Comparison of ENCODE assay signal across 15 mouse cellular contexts in genomic region chr11:117611860-117612259, GRCm38 (mm10). TPM values are rescaled to one million over a fixed set of nuclear protein-coding genes. Genes with fewer than 3 reads are reported as not detected.
DNase-seq lines count a peak whose midpoint lies in the region; ATAC-seq and TF ChIP-seq lines count a peak whose summit lies in the region.
"Had no signal": no experiment of that assay in that cellular context is flagged by ENCODE, and none has a peak within 500 bp of the region (broad histone marks: within the 10 kb centered on the region; RNA-seq: fewer than 3 reads in every experiment).

No protein-coding gene starts in this region.

- H3K27ac ChIP-seq in heart, adult 2 months: no peak overlapping the region
- no peak overlapping the region for H3K27ac ChIP-seq in heart, embryonic 10.5 days
- peak overlapping the region; percentile 72; the same call in 1 of the 2 replicates for H3K27ac ChIP-seq in layer of hippocampus, adult 2 months
- no peak overlapping the region for H3K27ac ChIP-seq in stomach, embryonic 14.5 days (ENCODE audit: low read length)
- H3K27ac ChIP-seq: liver, embryonic 14.5 days; midbrain, embryonic 15.5 days; neural tube, embryonic 13.5 days had no signal

- H3K27me3 ChIP-seq in heart, adult 2 months (ENCODE audit: control insufficient read depth, insufficient read depth, low read length): no peaks in the 10 kb centered on the region; the same call in 1 of the 2 replicates
- peaks cover 78% of the 10 kb centered on the region for H3K27me3 ChIP-seq in heart, embryonic 10.5 days (ENCODE audit: insufficient read depth, poor library complexity, severe bottlenecking)
- H3K27me3 ChIP-seq in stomach, embryonic 14.5 days (ENCODE audit: control insufficient read depth, insufficient read depth, low read length): peaks cover 8% of the 10 kb centered on the region; the same call in 1 of the 2 replicates
- H3K27me3 ChIP-seq: midbrain, embryonic 15.5 days had no signal

- no peak for TF ChIP-seq EP300 in heart, adult 2 months (IDR thresholded peaks at IDR 0.05; ENCODE audit: insufficient read depth, low read depth, low read length)

- H3K9me3 ChIP-seq in heart, embryonic 10.5 days: no peaks in the 10 kb centered on the region
- H3K9me3 ChIP-seq in stomach, embryonic 14.5 days (ENCODE audit: control insufficient read depth, low read depth, low read length): no peaks in the 10 kb centered on the region
- H3K9me3 ChIP-seq: midbrain, embryonic 15.5 days; neural tube, embryonic 13.5 days had no signal

- no peak overlapping the region for H3K4me3 ChIP-seq in heart, adult 2 months
- no peak overlapping the region for H3K4me3 ChIP-seq in heart, embryonic 10.5 days
- H3K4me3 ChIP-seq in layer of hippocampus, adult 2 months: no peak overlapping the region
- H3K4me3 ChIP-seq in stomach, embryonic 14.5 days (ENCODE audit: low read depth, low read length): no peak overlapping the region
- H3K4me3 ChIP-seq: midbrain, embryonic 15.5 days had no signal

- ATAC-seq in stomach, embryonic 14.5 days (ENCODE audit: insufficient number of reproducible peaks, insufficient read depth, low FRiP score, low read depth): no peak
- ATAC-seq: midbrain, embryonic 15.5 days had no signal

- TF ChIP-seq POLR2A in heart, adult 2 months (IDR thresholded peaks at IDR 0.05; ENCODE audit: insufficient read depth, low read depth, low read length): no peak
- no peak for TF ChIP-seq POLR2A in brain, embryonic 14.5 days (IDR thresholded peaks at IDR 0.05; ENCODE audit: borderline replicate concordance, extremely low read depth, insufficient read depth, insufficient read length, poor library complexity, severe bottlenecking)

- 34% methylated on average over 5 of the region's 5 CpGs for WGBS in heart, adult 2 months
- 40% methylated on average over 5 of the region's 5 CpGs for WGBS in heart, embryonic 10.5 days
- WGBS in stomach, embryonic 14.5 days: 34% methylated on average over 5 of the region's 5 CpGs

- H3K79me2 ChIP-seq in heart, adult 2 months (replicated peaks; ENCODE audit: control insufficient read depth, insufficient read depth, low read length): no peaks in the 10 kb centered on the region

- TF ChIP-seq CTCF in heart, adult 2 months (IDR thresholded peaks at IDR 0.05): peak; percentile 37
- peak; percentile 47 for TF ChIP-seq CTCF in layer of hippocampus, adult 2 months (conservative IDR thresholded peaks at IDR 0.05)
- TF ChIP-seq CTCF in brain, embryonic 14.5 days (IDR thresholded peaks at IDR 0.05; ENCODE audit: borderline replicate concordance, extremely low read depth, insufficient read depth, insufficient read length): no peak

- intact Hi-C loops in heart, adult 2 months (cut with DNase I): loop anchor here (5.0 kb wide), 1 partner anchor 40 kb away; the partner anchor contains the start of gene Tnrc6c

- DNase-seq in heart, adult 2 months: no peak
- DNase-seq in heart, embryonic 10.5 days (ENCODE audit: low spot score): no peak
- no peak for DNase-seq in layer of hippocampus, adult 2 months (ENCODE audit: low spot score in 2 of 2)
- DNase-seq in layer of hippocampus, adult 9-11 months: no peak
- peak; percentile 44 for DNase-seq in brain, embryonic 14.5 days (ENCODE audit: low read depth)
- no peak for DNase-seq in layer of hippocampus, postnatal 25 days (ENCODE audit: extremely low spot score in 1 of 2, low spot score in 1 of 2)
- DNase-seq in liver: no peak
- DNase-seq: B cell, adult 2 months; cerebellum, adult 11 months; cerebellum, postnatal 36 days; retina, postnatal 1 day had no signal

- peaks cover 1% of the 10 kb centered on the region for H3K4me1 ChIP-seq in heart, adult 2 months (ENCODE audit: control insufficient read depth, insufficient read depth, low read length)
- peaks cover 16% of the 10 kb centered on the region for H3K4me1 ChIP-seq in heart, embryonic 10.5 days
- H3K4me1 ChIP-seq in stomach, embryonic 14.5 days (ENCODE audit: control insufficient read depth, insufficient read depth, low read length): peaks cover 8% of the 10 kb centered on the region; the same call in 1 of the 2 replicates

- H3K36me3 ChIP-seq in heart, adult 2 months (ENCODE audit: control insufficient read depth, insufficient read depth, low read length): no peaks in the 10 kb centered on the region
- H3K36me3 ChIP-seq in heart, embryonic 10.5 days: no peaks in the 10 kb centered on the region
- no peaks in the 10 kb centered on the region for H3K36me3 ChIP-seq in stomach, embryonic 14.5 days (ENCODE audit: control insufficient read depth, insufficient read depth, low read length)
- H3K36me3 ChIP-seq: midbrain, embryonic 15.5 days; neural tube, embryonic 13.5 days had no signal

- no peak overlapping the region for H3K9ac ChIP-seq in heart, adult 2 months (ENCODE audit: low read depth, low read length)
- H3K9ac ChIP-seq in stomach, embryonic 14.5 days (replicated peaks; ENCODE audit: low read depth, low read length): no peak overlapping the region
- H3K9ac ChIP-seq: liver, embryonic 14.5 days; midbrain, embryonic 15.5 days; neural tube, embryonic 13.5 days had no signal

- H3K4me2 ChIP-seq in stomach, embryonic 14.5 days (replicated peaks; ENCODE audit: low read depth, low read length): peak overlapping the region; percentile 38; the same call in 1 of the 2 replicates

RNA-seq across cellular contexts. Expression of gene Tnrc6c, which starts 42.2 kb away (rescaled TPM):
- 10 to 100 TPM; 28.5 to 30.3 TPM for total RNA-seq in heart, adult 2 months (2021)
- polyA plus RNA-seq in heart, adult 2 months (2012; rRNA removed): 17.7 and 27.3 TPM in 2 replicates
- 6.1 and 7.4 TPM in 2 replicates for polyA plus RNA-seq in heart, embryonic 10.5 days (2016; fragmentation: Nextera tagmentation; extraction: Ambion mirVana)
- 10 to 100 TPM; 74.7 to 82.1 TPM for total RNA-seq in layer of hippocampus, adult 2 months (2021)
- polyA plus RNA-seq in brain, embryonic 14.5 days (2012; rRNA removed): 54.3 and 82.0 TPM in 2 replicates
- polyA plus RNA-seq in stomach, embryonic 14.5 days (2014; fragmentation: Nextera tagmentation; extraction: Ambion mirVana): 15.5 TPM in 2 replicates
- total RNA-seq in layer of hippocampus, postnatal 25 days (2021): 10 to 100 TPM; 53.8 to 76.8 TPM
